Mouse (Mus musculus) embryo, embryonic 9.5 days (tissue): ENCODE data around the gene Slc4a2.
A peak's percentile ranks its signal among the peaks of the same experiment; 100 is the strongest.

ENCODE experiments used
- DNase-seq: peaks from one replicate; pipeline ENCODE4 v3.0.0-alpha.2; 2017; ENCODE audit errors: extremely low spot score

The Slc4a2 gene

GRCm38 (mm10) chr5:24466762-24467161 is 43.1 kb downstream of the Slc4a2 start:
- DNase-seq = no peak

- peak; percentile 62 for DNase-seq
Observed at GRCm38 (mm10) chr5:24470600-24470999, 47.0 kb downstream of the Slc4a2 start.

- DNase-seq = peak; percentile 45
Observed at GRCm38 (mm10) chr5:24472884-24473619, 49.4 kb downstream of the Slc4a2 start.

- DNase-seq = peak; percentile 54
Observed at GRCm38 (mm10) chr5:24474025-24474722, 50.5 kb downstream of the Slc4a2 start.

GRCm38 (mm10) chr5:24474723-24475261 is 51.2 kb downstream of the Slc4a2 start:
- peak; percentile 45 for DNase-seq

GRCm38 (mm10) chr5:24475476-24476241 is 52.0 kb downstream of the Slc4a2 start:
- no peak for DNase-seq

- DNase-seq = no peak
Observed at GRCm38 (mm10) chr5:24477909-24478308, 54.3 kb downstream of the Slc4a2 start.

GRCm38 (mm10) chr5:24481647-24482046 is 58.0 kb downstream of the Slc4a2 start:
- peak; percentile 82 for DNase-seq

GRCm38 (mm10) chr5:24482247-24483079 is 58.8 kb downstream of the Slc4a2 start:
- no peak for DNase-seq

GRCm38 (mm10) chr5:24483326-24483725 is 59.7 kb downstream of the Slc4a2 start:
- DNase-seq = peak; percentile 77

- no peak for DNase-seq
Observed at GRCm38 (mm10) chr5:24484963-24485362, 61.3 kb downstream of the Slc4a2 start.

GRCm38 (mm10) chr5:24486097-24486496 is 62.5 kb downstream of the Slc4a2 start:
- peak; percentile 85 for DNase-seq

GRCm38 (mm10) chr5:24486738-24487137 is 63.1 kb downstream of the Slc4a2 start:
- DNase-seq = no peak

- no peak for DNase-seq
Observed at GRCm38 (mm10) chr5:24490413-24490920, 66.8 kb downstream of the Slc4a2 start.
